Mouse (Mus musculus) heart, adult 2 months (tissue): ENCODE measurements around the gene Furin. TPM values are rescaled to one million over a fixed set of nuclear protein-coding genes. Genes with fewer than 3 reads are reported as not detected.
A peak's percentile ranks its signal among the peaks of the same experiment; 100 is the strongest.

Source experiments
- DNase-seq, 2 experiments: peaks; one replicate each; pipeline ENCODE4 v3.0.0; 2021
- H3K27ac ChIP-seq: fragments of 200-600 bp; 2 replicates; pipeline ENCODE4 v1.8.1; 2022
- H3K27me3 ChIP-seq: fragments of 200-500 bp; 2 replicates; pipeline ENCODE4 v1.6.1; 2012; ENCODE audit warnings: mild to moderate bottlenecking, low read length, inconsistent platforms, mixed read lengths; ENCODE audit not compliant: control insufficient read depth, insufficient read depth
- H3K36me3 ChIP-seq: fragments of 200-500 bp; 2 replicates; pipeline ENCODE4 v1.6.1; 2012; ENCODE audit warnings: low read length, inconsistent platforms; ENCODE audit not compliant: control insufficient read depth, insufficient read depth
- H3K4me1 ChIP-seq: fragments of 200-500 bp; 2 replicates; pipeline ENCODE4 v1.6.1; 2011; ENCODE audit warnings: low read length; ENCODE audit not compliant: control insufficient read depth, insufficient read depth
- H3K4me3 ChIP-seq: fragments of 200-600 bp; 2 replicates; pipeline ENCODE4 v1.8.1; 2022
- H3K79me2 ChIP-seq: fragments of 200-500 bp; replicated peaks from 2 replicates; pipeline ENCODE4 v1.6.1; 2012; ENCODE audit warnings: mild to moderate bottlenecking, inconsistent platforms, low read length, moderate library complexity, mixed read lengths; ENCODE audit not compliant: control insufficient read depth, insufficient read depth
- H3K9ac ChIP-seq: fragments of 200-500 bp; 2 replicates; pipeline ENCODE4 v1.6.1; 2012; ENCODE audit warnings: low read depth, mild to moderate bottlenecking, control low read depth, inconsistent platforms, low read length, mixed read lengths
- CTCF ChIP-seq: fragments of 200-600 bp; IDR thresholded peaks from 2 replicates; pipeline ENCODE4 v1.8.1; 2022; ENCODE audit warnings: antibody characterized with exemption, mild to moderate bottlenecking, moderate library complexity
- EP300 ChIP-seq: fragments of 200-500 bp; IDR thresholded peaks from 2 replicates; pipeline ENCODE4 v1.6.1; 2011; ENCODE audit warnings: low read depth, low read length, control low read depth; ENCODE audit not compliant: insufficient read depth
- POLR2A ChIP-seq: fragments of 200-500 bp; IDR thresholded peaks from 2 replicates; pipeline ENCODE4 v1.6.1; 2011; ENCODE audit warnings: mild to moderate bottlenecking, low read depth, low read length, control low read depth; ENCODE audit not compliant: insufficient read depth
- WGBS: fragments of 180-500 bp; shearing (Covaris S2); methylation state at CpG from one replicate; pipeline ENCODE4 v1.1.7; 2018; 5-methylcytosine and 5-hydroxymethylcytosine counted together
- intact Hi-C: fragments of 180-260 bp; cut with DNase I; formaldehyde crosslinking; loops from one replicate; pipeline ENCODE4 v1.15.1; 2025
- polyA plus RNA-seq: library from polyadenylated mRNA; depleted of rRNA; stranded (reverse); fragments of >200 nt; gene quantifications from 2 replicates; pipeline ENCODE4 v1.2.3, GENCODE M21; 2012
- total RNA-seq, 2 experiments: library from RNA; stranded (reverse); gene quantifications; 2 replicates each; pipeline ENCODE4 v1.2.3; 2021

Gene Furin
- total and polyA plus RNA-seq, 3 experiments = 64.9 to 129 (median 108) TPM

GRCm38 (mm10) chr7:80401860-80402641 is 3.2 kb downstream of the Furin start:
- 2% methylated on average over 90 of the region's 102 CpGs for WGBS
- peak; percentile 76 to 77 for DNase-seq
- Histone ChIP-seq H3K27me3 (no peaks in the 10 kb centered on the region), H3K27ac (peak overlapping the region; percentile 96), H3K4me1 (peaks cover 23% of the 10 kb centered on the region), H3K79me2 (peaks cover 6% of the 10 kb centered on the region), H3K9ac (peak overlapping the region; percentile 90), H3K4me3 (peak overlapping the region; percentile 96), H3K36me3 (no peaks in the 10 kb centered on the region; the same call in 1 of the 2 replicates)
- TF ChIP-seq POLR2A (no peak), CTCF (peak; percentile 11; the same call in 1 of the 2 replicates)
- intact Hi-C loops = loop anchor here (2.0 kb wide), 1 partner anchor 43 kb away; no protein-coding TSS in a partner anchor

GRCm38 (mm10) chr7:80401041-80401859 is 4.0 kb downstream of the Furin start:
- TF ChIP-seq POLR2A (no peak), CTCF (no peak), EP300 (no peak)
- no peaks in the 10 kb centered on the region for H3K27me3 ChIP-seq
- peaks cover 6% of the 10 kb centered on the region for H3K79me2 ChIP-seq
- WGBS = 11% methylated on average over 5 of the region's 5 CpGs
- H3K9ac ChIP-seq = peak overlapping the region; percentile 90
- intact Hi-C loops = loop anchor here (2.0 kb wide), 1 partner anchor 44 kb away; no protein-coding TSS in a partner anchor
- peak overlapping the region; percentile 96 for H3K27ac ChIP-seq
- no peak for DNase-seq
- H3K4me1 ChIP-seq = peaks cover 23% of the 10 kb centered on the region
- H3K36me3 ChIP-seq = no peaks in the 10 kb centered on the region; the same call in 1 of the 2 replicates
- H3K4me3 ChIP-seq = peak overlapping the region; percentile 96

GRCm38 (mm10) chr7:80400571-80400970 is 4.7 kb downstream of the Furin start:
- intact Hi-C loops = loop anchor here (2.0 kb wide), 1 partner anchor 44 kb away; no protein-coding TSS in a partner anchor
- 36% methylated on average over 6 of the region's 6 CpGs for WGBS
- Histone ChIP-seq H3K27me3 (no peaks in the 10 kb centered on the region), H3K36me3 (no peaks in the 10 kb centered on the region; the same call in 1 of the 2 replicates), H3K9ac (peak overlapping the region; percentile 18; the same call in 1 of the 2 replicates), H3K4me1 (peaks cover 23% of the 10 kb centered on the region), H3K79me2 (peaks cover 6% of the 10 kb centered on the region), H3K4me3 (peak overlapping the region; percentile 24; the same call in 1 of the 2 replicates), H3K27ac (peak overlapping the region; percentile 24)
- no peak for DNase-seq
- no peak for TF ChIP-seq POLR2A
- TF ChIP-seq EP300 = no peak
- no peak for TF ChIP-seq CTCF

GRCm38 (mm10) chr7:80400099-80400498 is 5.1 kb downstream of the Furin start:
- WGBS = 40% methylated on average over 5 of the region's 5 CpGs
- intact Hi-C loops = loop anchor here (2.0 kb wide), 1 partner anchor 45 kb away; no protein-coding TSS in a partner anchor
- H3K9ac ChIP-seq = no peak overlapping the region
- H3K27ac ChIP-seq = peak overlapping the region; percentile 24
- H3K36me3 ChIP-seq = no peaks in the 10 kb centered on the region; the same call in 1 of the 2 replicates
- peaks cover 23% of the 10 kb centered on the region for H3K4me1 ChIP-seq
- H3K79me2 ChIP-seq = peaks cover 6% of the 10 kb centered on the region
- no peaks in the 10 kb centered on the region for H3K27me3 ChIP-seq
- H3K4me3 ChIP-seq = 0 out of 2 replicates have a peak overlapping the region, but pooled peaks have one; percentile 24
- DNase-seq = peak; percentile 71 to 79
- TF ChIP-seq CTCF = peak; percentile 29
- TF ChIP-seq POLR2A = no peak
- TF ChIP-seq EP300 = 0 out of 2 replicates have a peak, but pooled peaks have one; percentile 52

GRCm38 (mm10) chr7:80398654-80399444 is 6.4 kb downstream of the Furin start:
- WGBS = 53% methylated on average over 9 of the region's 9 CpGs
- Histone ChIP-seq H3K27ac (no peak overlapping the region), H3K4me3 (no peak overlapping the region), H3K79me2 (peaks cover 6% of the 10 kb centered on the region), H3K4me1 (peaks cover 19% of the 10 kb centered on the region), H3K9ac (no peak overlapping the region), H3K36me3 (no peaks in the 10 kb centered on the region; the same call in 1 of the 2 replicates), H3K27me3 (no peaks in the 10 kb centered on the region)
- intact Hi-C loops = loop anchor here (5.0 kb wide), 1 partner anchor 133 kb away; no protein-coding TSS in a partner anchor
- no peak for DNase-seq
- no peak for TF ChIP-seq EP300
- TF ChIP-seq POLR2A = no peak
- peak; percentile 44 for TF ChIP-seq CTCF
